Mouse (Mus musculus) liver, adult 10 weeks (tissue): ENCODE results near the gene Aup1. TPM values are rescaled to one million over a fixed set of nuclear protein-coding genes. Genes with fewer than 3 reads are reported as not detected.

Experiments
- polyA plus RNA-seq: library from polyadenylated mRNA; stranded (reverse); fragments of 350-450 nt; fragmentation: Illumina TruSeq; extraction: RNeasy Lipid Tissue Mini Kit (QIAGEN cat#74804); gene quantifications from one replicate; pipeline ENCODE4 v1.2.3, GENCODE M21; 2014; ENCODE audit warnings: low read depth, low replicate concordance

The Aup1 gene
- polyA plus RNA-seq, result 23.3 TPM

DNA sequence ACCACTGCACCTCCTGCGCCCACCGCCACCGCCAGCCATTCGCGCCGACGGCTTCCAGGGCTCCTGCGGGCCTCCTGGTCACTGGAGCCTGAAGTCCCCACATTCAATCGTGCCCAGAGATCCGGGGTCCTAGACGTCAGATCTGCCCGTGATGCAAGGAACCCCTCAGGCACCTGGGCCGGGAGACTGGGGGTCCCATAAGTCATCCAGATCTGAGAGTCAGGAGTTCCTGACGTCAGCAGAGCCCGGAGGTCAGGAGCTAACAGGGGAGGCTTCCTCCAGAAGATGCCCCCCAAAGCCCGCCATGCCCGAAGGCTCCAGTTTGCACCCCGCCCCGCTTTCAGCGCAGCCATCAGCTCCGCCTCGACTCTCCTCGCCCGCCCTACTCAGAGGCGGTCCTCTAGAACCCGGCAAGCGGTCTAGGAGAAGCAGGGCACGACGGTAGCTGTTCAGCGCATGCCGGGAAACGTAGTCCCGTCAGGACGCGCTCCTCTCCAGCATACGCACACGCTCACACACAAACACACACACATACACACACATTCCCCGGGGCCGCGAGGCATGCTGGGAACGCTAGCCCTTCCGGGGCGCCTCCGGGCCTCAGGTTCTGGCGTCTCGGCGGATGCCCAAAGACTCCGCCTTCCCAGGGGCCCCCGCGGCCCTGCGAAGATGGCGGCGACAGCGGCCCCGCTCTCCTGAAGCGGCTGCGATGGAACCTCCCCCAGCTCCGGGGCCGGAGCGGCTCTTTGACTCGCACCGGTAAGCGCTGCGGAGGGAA lies at the start of gene Aup1:
Gene Aup1, plus strand, starts transcription at position 448 of the 778 bp plus-strand sequence.

GRCm38 (mm10) chr6:83033249-83034185 lies 20.8 kb upstream of the Aup1 start, which contains the start of the genes Dok1 and Loxl3:
TSS of gene Dok1 (minus strand) at chr6:83033471.
TSS of gene Loxl3 (plus strand) at chr6:83034173.

GRCm38 (mm10) chr6:83054871-83055431 lies 630 bp downstream of the Aup1 start, which contains the start of gene Htra2:
TSS of gene Htra2 (minus strand) at chr6:83055273.

DNA sequence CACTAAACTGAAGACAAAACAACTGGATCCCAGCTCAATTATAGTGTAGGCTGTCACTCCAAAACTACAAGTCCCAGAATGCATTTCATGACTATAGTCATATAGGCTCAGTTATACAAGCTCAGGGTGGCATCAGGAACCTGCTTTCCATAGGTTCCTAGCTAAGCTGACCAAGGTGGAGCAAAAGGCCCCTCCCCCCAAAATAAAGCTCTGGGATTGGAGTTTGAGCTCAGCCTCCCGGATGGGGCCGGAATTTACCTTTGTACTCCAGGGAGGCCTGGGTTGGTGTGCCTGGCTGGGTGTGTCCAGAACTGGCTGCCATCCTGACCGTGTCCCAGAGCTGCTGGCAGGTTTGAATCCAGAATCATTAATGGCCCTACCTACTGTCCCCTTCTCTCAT lies 3.5 kb downstream of the Aup1 start, which contains the start of gene Dqx1:
Gene Dqx1, plus strand, starts transcription at position 55 of the 400 bp plus-strand sequence.

GRCm38 (mm10) chr6:83070247-83070310 lies 15.8 kb downstream of the Aup1 start, which contains the start of gene Tlx2:
TSS of gene Tlx2 (minus strand) at chr6:83070293.

DNA sequence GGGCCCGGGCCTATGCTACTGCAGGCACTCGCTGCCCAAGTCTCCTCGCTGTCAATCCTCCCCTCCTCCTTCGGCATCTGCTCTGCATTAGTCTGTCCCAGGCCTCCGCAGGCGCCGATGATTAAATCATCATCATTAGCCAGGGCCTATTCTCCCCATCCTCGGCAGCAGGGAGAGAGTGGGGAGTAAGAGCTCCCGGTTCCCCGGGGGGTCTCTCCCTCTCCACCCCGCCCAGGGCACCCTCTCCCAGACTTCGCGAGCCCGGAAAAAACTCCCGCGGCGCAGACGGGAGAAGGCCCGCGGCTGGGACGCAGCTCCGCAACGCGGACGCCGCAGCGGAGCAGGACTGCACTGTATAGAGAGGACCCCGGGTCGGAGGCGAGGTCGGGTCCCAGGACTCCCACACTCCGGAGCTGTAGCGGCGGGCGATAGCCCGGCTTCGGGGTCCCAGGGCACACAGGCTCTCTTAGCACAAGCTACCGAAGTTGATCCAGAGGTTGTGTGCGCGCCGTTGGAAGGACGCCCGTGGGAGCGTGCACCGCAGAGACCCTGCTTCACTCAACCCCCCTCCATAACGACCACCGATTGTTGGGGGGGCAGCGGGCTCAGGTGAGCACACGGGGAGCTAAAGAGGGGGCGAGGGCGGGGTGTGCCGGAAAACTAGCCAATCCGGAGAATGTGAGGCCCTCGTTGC lies 23.5 kb downstream of the Aup1 start, which contains the start of gene Pcgf1:
Gene Pcgf1, plus strand, starts transcription at position 240 of the 694 bp plus-strand sequence.

GRCm38 (mm10) chr6:83086121-83087035 lies 32.1 kb downstream of the Aup1 start, which contains the start of gene Lbx2:
TSS of gene Lbx2 (plus strand) at chr6:83086367.

DNA sequence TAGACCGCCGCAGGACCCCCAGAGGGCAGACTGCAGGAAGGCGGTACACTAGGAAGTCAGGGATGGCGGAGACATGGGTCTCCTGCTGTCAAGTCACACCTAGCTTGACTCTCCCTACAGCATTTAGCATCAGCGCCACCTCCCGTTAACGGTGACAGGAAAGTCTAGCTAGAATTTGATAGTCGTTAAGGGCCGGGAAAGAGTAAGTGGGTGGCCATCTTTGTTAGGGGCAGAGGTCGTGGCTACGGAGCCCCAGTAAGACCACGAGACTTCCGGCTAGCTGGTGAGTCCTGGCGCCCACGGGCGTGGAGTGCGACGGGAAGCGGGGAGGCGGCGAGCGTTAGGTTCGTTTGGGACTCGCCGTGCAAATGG lies 47.0 kb downstream of the Aup1 start, which contains the start of the genes Ccdc142 and Gm42688:
Gene Ccdc142, plus strand, starts transcription at position 286 of the 372 bp plus-strand sequence.
Gene Gm42688, plus strand, starts transcription at position 302 of the 372 bp plus-strand sequence.

Other genes with a start within 250 kb of the Aup1 start
- not detected for gene Sema4f, start 114.8 kb upstream of the Aup1 start, polyA plus RNA-seq
- not detected for gene M1ap, start 107.6 kb upstream of the Aup1 start, polyA plus RNA-seq
- gene Dok1, start 21.1 kb upstream of the Aup1 start, polyA plus RNA-seq, result not detected
- gene Loxl3, start 20.3 kb upstream of the Aup1 start, polyA plus RNA-seq, result 0.40 TPM
- gene Htra2, start 752 bp downstream of the Aup1 start, polyA plus RNA-seq, result 4.0 TPM
- 1.6 TPM for gene Dqx1, start 3.3 kb downstream of the Aup1 start, polyA plus RNA-seq
- not detected for gene Tlx2, start 15.8 kb downstream of the Aup1 start, polyA plus RNA-seq
- 4.5 TPM for gene Pcgf1, start 23.3 kb downstream of the Aup1 start, polyA plus RNA-seq
- gene Lbx2, start 31.8 kb downstream of the Aup1 start, polyA plus RNA-seq, result not detected
- not detected for gene Ccdc142, start 47.1 kb downstream of the Aup1 start, polyA plus RNA-seq
- 0.61 TPM for gene Gm42688, start 47.1 kb downstream of the Aup1 start, polyA plus RNA-seq
- gene Mrpl53, start 54.5 kb downstream of the Aup1 start, polyA plus RNA-seq, result 30.5 TPM
- gene Mogs, start 61.0 kb downstream of the Aup1 start, polyA plus RNA-seq, result 3.1 TPM
- gene Wbp1, start 67.0 kb downstream of the Aup1 start, polyA plus RNA-seq, result 4.3 TPM
- gene Ino80b, start 70.9 kb downstream of the Aup1 start, polyA plus RNA-seq, result 0.66 TPM
- not detected for gene Rtkn, start 80.9 kb downstream of the Aup1 start, polyA plus RNA-seq
- gene Wdr54, start 101.9 kb downstream of the Aup1 start, polyA plus RNA-seq, result 0.34 TPM
- not detected for gene 1700003E16Rik, start 101.9 kb downstream of the Aup1 start, polyA plus RNA-seq
- 5.5 TPM for gene Dctn1, start 111.4 kb downstream of the Aup1 start, polyA plus RNA-seq
- not detected for gene Slc4a5, start 165.3 kb downstream of the Aup1 start, polyA plus RNA-seq